In the genomic region with DNA sequence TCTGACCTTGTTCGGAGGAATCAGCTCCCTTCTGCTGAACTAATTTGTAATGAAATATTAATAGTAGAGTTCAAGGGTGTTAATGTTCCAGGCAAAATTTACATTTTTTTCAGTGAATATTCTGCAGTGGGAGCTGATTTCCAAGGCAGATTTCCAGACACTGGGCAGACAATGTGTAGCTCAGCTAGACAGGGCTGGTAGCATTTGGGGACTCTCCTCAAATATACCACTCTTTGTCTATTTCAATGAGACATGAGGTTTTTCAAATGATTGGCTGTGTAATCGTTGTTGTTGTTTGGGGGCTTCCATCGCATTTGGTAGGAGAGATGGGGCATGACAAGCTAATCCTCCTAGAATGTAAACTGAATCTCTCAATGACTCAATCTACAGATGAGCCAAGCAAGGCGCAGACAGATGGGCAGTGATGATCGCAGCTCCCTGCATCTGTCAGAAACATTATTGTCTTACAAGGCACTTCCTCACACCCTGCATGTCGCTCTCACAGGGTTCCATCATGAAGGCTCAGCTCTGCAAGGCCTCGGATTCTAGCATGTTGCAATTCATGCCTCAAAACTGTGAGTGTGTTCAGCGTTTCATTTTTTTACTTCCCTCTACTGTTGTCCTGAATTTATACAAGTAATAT, we compare ENCODE assay signal across 12 mouse cellular contexts.
DNase-seq lines count a peak whose midpoint lies in the region; ATAC-seq lines count a peak whose summit lies in the region.
"Had no signal": no experiment of that assay in that cellular context is flagged by ENCODE, and none has a peak within 500 bp of the region (broad histone marks: within the 10 kb centered on the region; RNA-seq: fewer than 3 reads in every experiment).

No protein-coding gene starts in this region.

- ATAC-seq in hindbrain, embryonic 13.5 days (ENCODE audit: low FRiP score), result peak; percentile 74; the same call in 1 of the 2 replicates
- no peak for ATAC-seq in granulocyte monocyte progenitor cell, adult 5-6 weeks (replicated peaks; ENCODE audit: poor library complexity, severe bottlenecking)

- H3K27me3 ChIP-seq in hindbrain, embryonic 13.5 days, result no peaks in the 10 kb centered on the region
- no peaks in the 10 kb centered on the region for H3K27me3 ChIP-seq in hindbrain, embryonic 10.5 days (ENCODE audit: insufficient read depth, poor library complexity, severe bottlenecking)
- H3K27me3 ChIP-seq: limb, embryonic 13.5 days; lung, embryonic 15.5 days had no signal

- DNase-seq in hindbrain, embryonic 10.5 days (ENCODE audit: low spot score), result no peak
- peak; percentile 28 for DNase-seq in right cerebral cortex, adult 18-20 months
- DNase-seq in right cerebral cortex, postnatal 4 days, result no peak
- DNase-seq in layer of hippocampus, adult 9-11 months, result peak; percentile 38
- no peak for DNase-seq in urinary bladder, adult 18-20 months (ENCODE audit: low spot score in 2 of 2)
- DNase-seq: cerebellum, postnatal 25 days; heart, postnatal 4 days; kidney, adult 2 months had no signal

- WGBS in hindbrain, embryonic 13.5 days, result 57% methylated on average over 8 of the region's 8 CpGs
- WGBS in hindbrain, embryonic 10.5 days, result 83% methylated on average over 8 of the region's 8 CpGs

- peak overlapping the region; percentile 35; the same call in 1 of the 2 replicates for H3K27ac ChIP-seq in hindbrain, embryonic 13.5 days
- H3K27ac ChIP-seq in hindbrain, embryonic 10.5 days, result no peak overlapping the region
- H3K27ac ChIP-seq: limb, embryonic 13.5 days; lung, embryonic 15.5 days had no signal

- H3K4me3 ChIP-seq in hindbrain, embryonic 13.5 days, result no peak overlapping the region
- no peak overlapping the region for H3K4me3 ChIP-seq in hindbrain, embryonic 10.5 days
- H3K4me3 ChIP-seq: limb, embryonic 13.5 days; lung, embryonic 15.5 days had no signal

- H3K9ac ChIP-seq in hindbrain, embryonic 13.5 days, result no peak overlapping the region
- H3K9ac ChIP-seq: limb, embryonic 13.5 days; lung, embryonic 15.5 days had no signal

- no peaks in the 10 kb centered on the region for H3K36me3 ChIP-seq in hindbrain, embryonic 13.5 days
- no peaks in the 10 kb centered on the region for H3K36me3 ChIP-seq in hindbrain, embryonic 10.5 days
- H3K36me3 ChIP-seq: limb, embryonic 13.5 days; lung, embryonic 15.5 days had no signal

- no peak overlapping the region for H3K4me2 ChIP-seq in hindbrain, embryonic 13.5 days
- H3K4me2 ChIP-seq: limb, embryonic 13.5 days; lung, embryonic 15.5 days had no signal

- peaks cover under 1% of the 10 kb centered on the region; the same call in 1 of the 2 replicates for H3K9me3 ChIP-seq in hindbrain, embryonic 13.5 days
- 0 out of 2 replicates have a peak, but pooled peaks cover under 1% of the 10 kb centered on the region for H3K9me3 ChIP-seq in hindbrain, embryonic 10.5 days
- H3K9me3 ChIP-seq: lung, embryonic 15.5 days had no signal

- H3K4me1 ChIP-seq in hindbrain, embryonic 13.5 days (replicated peaks), result peaks cover 15% of the 10 kb centered on the region
- H3K4me1 ChIP-seq in hindbrain, embryonic 10.5 days (replicated peaks), result peaks cover 8% of the 10 kb centered on the region; the same call in 1 of the 2 replicates
- H3K4me1 ChIP-seq: limb, embryonic 13.5 days; lung, embryonic 15.5 days had no signal

Comparison
In these comparisons a context has a peak if more than half of its experiments do, and no peak if none do; other contexts are left out.
1. DNase-seq: peak in right cerebral cortex, adult 18-20 months (single experiment) and layer of hippocampus, adult 9-11 months (single experiment); none in hindbrain, embryonic 10.5 days (single experiment), right cerebral cortex, postnatal 4 days (single experiment) and urinary bladder, adult 18-20 months (0 of 2).